Mouse (Mus musculus) kidney, adult 2 months (tissue): ENCODE results near the gene Gramd2.

ENCODE experiments used
- CTCF ChIP-seq: fragments of 200-500 bp; conservative IDR thresholded peaks from 2 replicates; pipeline ENCODE4 v1.5.1; 2011; ENCODE audit warnings: low read depth, mild to moderate bottlenecking, control low read depth, low read length, moderate library complexity, mixed read lengths; ENCODE audit not compliant: insufficient read depth, insufficient read length
- POLR2A ChIP-seq: fragments of 200-500 bp; IDR thresholded peaks from one replicate; pipeline ENCODE4 v1.6.1; 2011; ENCODE audit warnings: low read depth, low read length, control low read depth

DNA sequence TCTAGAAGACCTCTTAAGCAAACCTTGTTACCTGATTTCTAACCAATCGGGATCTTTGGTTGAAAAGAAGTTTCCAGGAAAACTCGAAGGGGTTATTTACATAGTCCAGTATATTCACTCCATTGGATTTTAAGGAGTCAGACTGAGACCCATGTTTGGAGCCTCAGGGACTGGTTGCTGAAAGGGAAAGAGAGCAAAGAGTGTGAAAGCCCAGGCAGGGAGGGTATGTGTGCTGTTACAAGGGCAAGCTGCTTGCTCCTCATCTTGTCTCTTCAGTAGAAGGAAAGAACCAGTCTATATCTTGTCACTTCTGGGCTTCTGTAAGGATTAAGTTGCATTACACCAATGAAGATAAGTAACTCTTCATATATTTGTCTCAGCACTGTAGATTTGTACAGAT lies 72.0 kb downstream of the Gramd2 start:
- TF ChIP-seq POLR2A: no peak
- TF ChIP-seq CTCF: no peak
